12 mouse cellular contexts compared by ENCODE assay signal in the genomic region with DNA sequence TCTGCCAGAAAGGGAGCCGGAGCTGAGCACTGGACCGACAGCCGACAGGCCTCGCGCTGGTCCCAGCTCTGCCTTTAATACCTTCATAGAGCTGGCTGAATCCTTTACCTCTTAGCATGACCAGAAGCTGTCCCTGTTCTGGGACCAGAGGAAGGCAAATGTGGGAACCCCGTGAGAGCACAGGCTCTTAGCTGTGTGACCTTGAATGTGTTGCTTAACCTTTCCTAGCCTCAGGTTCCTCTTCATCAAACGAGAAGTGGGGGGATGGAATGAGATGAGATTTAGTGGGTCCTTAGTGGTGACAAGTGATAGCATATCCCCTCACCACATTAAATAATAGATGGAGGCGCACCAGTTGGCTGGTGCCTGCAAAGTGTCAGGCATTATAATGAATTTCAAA. TPM values are rescaled to one million over a fixed set of nuclear protein-coding genes. Genes with fewer than 3 reads are reported as not detected.
DNase-seq lines count a peak whose midpoint lies in the region; ATAC-seq and TF ChIP-seq lines count a peak whose summit lies in the region.
"Had no signal": no experiment of that assay in that cellular context is flagged by ENCODE, and none has a peak within 500 bp of the region (broad histone marks: within the 10 kb centered on the region; RNA-seq: fewer than 3 reads in every experiment).

No protein-coding gene starts in this region.

- H3K4me2 ChIP-seq in hindbrain, embryonic 13.5 days = no peak overlapping the region
- no peak overlapping the region for H3K4me2 ChIP-seq in hindbrain, embryonic 16.5 days (ENCODE audit: low read length)

- no peak for TF ChIP-seq RAD21 in MEL (IDR thresholded peaks at IDR 0.05; ENCODE audit: low read depth, low read length)

- no peaks in the 10 kb centered on the region for H3K36me3 ChIP-seq in hindbrain, embryonic 13.5 days
- no peaks in the 10 kb centered on the region for H3K36me3 ChIP-seq in hindbrain, embryonic 16.5 days (ENCODE audit: control insufficient read depth, insufficient read depth, low read length)
- H3K36me3 ChIP-seq in MEL (ENCODE audit: control insufficient read depth in 1 of 2, insufficient read depth in 2 of 2, low read length in 2 of 2) = peaks cover 0 to 3% of the 10 kb centered on the region in 2 experiments; a peak in 1 of 4 replicates
- H3K36me3 ChIP-seq: kidney, embryonic 15.5 days had no signal

- no peaks in the 10 kb centered on the region for H3K79me2 ChIP-seq in MEL (ENCODE audit: control insufficient read depth, insufficient read depth, low read length, poor library complexity)

- TF ChIP-seq EP300 in MEL (IDR thresholded peaks at IDR 0.05; ENCODE audit: low read depth in 1 of 2, low read length in 2 of 2) = no peak

- ATAC-seq in hindbrain, embryonic 13.5 days (ENCODE audit: low FRiP score) = no peak
- no peak for ATAC-seq in hindbrain, embryonic 16.5 days
- ATAC-seq in common myeloid progenitor, adult 5-6 weeks (replicated peaks; ENCODE audit: low read depth, poor library complexity, severe bottlenecking) = peak; percentile 30
- peak; percentile 44 for ATAC-seq in megakaryocyte progenitor cell, adult 5-6 weeks (replicated peaks; ENCODE audit: poor library complexity)
- ATAC-seq: midbrain, embryonic 16.5 days had no signal

- H3K27me3 ChIP-seq in hindbrain, embryonic 13.5 days = 0 out of 2 replicates have a peak, but pooled peaks cover 2% of the 10 kb centered on the region
- no peaks in the 10 kb centered on the region for H3K27me3 ChIP-seq in hindbrain, embryonic 16.5 days (replicated peaks; ENCODE audit: control insufficient read depth, insufficient read depth, low read length)
- no peaks in the 10 kb centered on the region for H3K27me3 ChIP-seq in MEL (ENCODE audit: control insufficient read depth in 1 of 2, insufficient read depth in 2 of 2, low read length in 2 of 2)

- peak; percentile 5 for DNase-seq in MEL (ENCODE audit: low read depth, low spot score)
- DNase-seq in right cerebral cortex, postnatal 14 days = no peak
- DNase-seq in adrenal gland, adult 8-10 months = no peak
- DNase-seq: adrenal gland, adult 2 months; left cerebral cortex, postnatal 4 days had no signal

- TF ChIP-seq CTCF in MEL (IDR thresholded peaks at IDR 0.05 in 2 of 3, conservative IDR thresholded peaks at IDR 0.05 in 1 of 3; ENCODE audit: control insufficient read depth in 1 of 3, insufficient read depth in 1 of 3, low read depth in 2 of 3, low read length in 3 of 3, poor library complexity in 1 of 3, severe bottlenecking in 1 of 3) = no peak

- no peak overlapping the region for H3K27ac ChIP-seq in hindbrain, embryonic 13.5 days
- no peak overlapping the region for H3K27ac ChIP-seq in hindbrain, embryonic 16.5 days (ENCODE audit: low read depth, low read length)
- no peak overlapping the region for H3K27ac ChIP-seq in MEL (ENCODE audit: control insufficient read depth, low read depth, low read length)
- H3K27ac ChIP-seq: hindbrain, postnatal 0 days; kidney, embryonic 15.5 days had no signal

- H3K4me3 ChIP-seq in hindbrain, embryonic 13.5 days = no peak overlapping the region
- H3K4me3 ChIP-seq in hindbrain, embryonic 16.5 days (ENCODE audit: low read length) = no peak overlapping the region
- H3K4me3 ChIP-seq in MEL (ENCODE audit: control insufficient read depth in 1 of 2, insufficient read depth in 1 of 2, low read depth in 2 of 2, low read length in 2 of 2) = peak overlapping the region; percentile 56 to 59; a peak in 3 of 4 replicates

- H3K4me1 ChIP-seq in hindbrain, embryonic 13.5 days (replicated peaks) = 0 out of 2 replicates have a peak, but pooled peaks cover 2% of the 10 kb centered on the region
- H3K4me1 ChIP-seq in hindbrain, embryonic 16.5 days (ENCODE audit: control insufficient read depth, insufficient read depth, low read depth, low read length) = no peaks in the 10 kb centered on the region
- peaks cover 0 to 3% of the 10 kb centered on the region in 2 experiments; a peak in 1 of 4 replicates for H3K4me1 ChIP-seq in MEL (ENCODE audit: control insufficient read depth in 1 of 2, insufficient read depth in 2 of 2, low read length in 2 of 2)

- 89% methylated on average over 8 of the region's 8 CpGs for WGBS in hindbrain, embryonic 13.5 days
- WGBS in hindbrain, embryonic 16.5 days = 93% methylated on average over 8 of the region's 8 CpGs

- TF ChIP-seq POLR2A in MEL (IDR thresholded peaks at IDR 0.05; ENCODE audit: control insufficient read depth in 1 of 2, insufficient read depth in 1 of 2, low read depth in 1 of 2, low read length in 2 of 2, poor library complexity in 1 of 2) = no peak

- peak overlapping the region; percentile 43; the same call in 1 of the 2 replicates for H3K9ac ChIP-seq in hindbrain, embryonic 13.5 days
- no peak overlapping the region for H3K9ac ChIP-seq in hindbrain, embryonic 16.5 days (ENCODE audit: low read depth, low read length)
- H3K9ac ChIP-seq in MEL (ENCODE audit: control insufficient read depth, low read depth, low read length, poor library complexity, severe bottlenecking) = peak overlapping the region; percentile 57; the same call in 1 of the 2 replicates
- H3K9ac ChIP-seq: kidney, embryonic 15.5 days had no signal

- H3K9me3 ChIP-seq in hindbrain, embryonic 13.5 days = no peaks in the 10 kb centered on the region
- no peaks in the 10 kb centered on the region for H3K9me3 ChIP-seq in hindbrain, embryonic 16.5 days (ENCODE audit: control insufficient read depth, low read length)
- no peaks in the 10 kb centered on the region for H3K9me3 ChIP-seq in MEL (replicated peaks; ENCODE audit: insufficient read depth, low read length)
- H3K9me3 ChIP-seq: kidney, embryonic 15.5 days had no signal

TF ChIP-seq in MEL, 35 proteins besides CTCF, POLR2A, EP300 and RAD21:
- TF ChIP-seq KAT2A (conservative IDR thresholded peaks at IDR 0.05; ENCODE audit: low read depth, low read length) (no peak), SIN3A (IDR thresholded peaks at IDR 0.05; ENCODE audit: low read length) (no peak), ELF1 (IDR thresholded peaks at IDR 0.05; ENCODE audit: low read depth, low read length) (no peak), MAZ (IDR thresholded peaks at IDR 0.05; ENCODE audit: low read depth, low read length) (no peak), MEF2A (IDR thresholded peaks at IDR 0.05; ENCODE audit: extremely low read depth, insufficient replicate concordance, low read depth, low read length, poor library complexity, severe bottlenecking) (no peak), POLR2AphosphoS5 (IDR thresholded peaks at IDR 0.05; ENCODE audit: borderline replicate concordance, low read depth, low read length) (no peak), CHD1 (IDR thresholded peaks at IDR 0.05; ENCODE audit: low read depth, low read length) (no peak), MAX (IDR thresholded peaks at IDR 0.05; ENCODE audit: low read length) (no peak), USF1 (IDR thresholded peaks at IDR 0.05; ENCODE audit: low read depth, low read length) (no peak), TBP (IDR thresholded peaks at IDR 0.05; ENCODE audit: low read depth, low read length) (no peak), SMC3 (IDR thresholded peaks at IDR 0.05; ENCODE audit: low read depth, low read length) (no peak), BHLHE40 (IDR thresholded peaks at IDR 0.05; ENCODE audit: borderline replicate concordance, low read depth, low read length) (no peak), ZC3H11A (IDR thresholded peaks at IDR 0.05; ENCODE audit: low read depth, low read length) (no peak), MXI1 (IDR thresholded peaks at IDR 0.05; ENCODE audit: low read depth, low read length) (no peak), RCOR1 (IDR thresholded peaks at IDR 0.05; ENCODE audit: low read depth, low read length) (no peak), GABPA (IDR thresholded peaks at IDR 0.05; ENCODE audit: low read depth, low read length) (no peak)

RNA-seq across cellular contexts. Expression of gene Tspan2, which starts 18.5 kb away (rescaled TPM):
- 7.5 and 8.6 TPM in 2 replicates for polyA plus RNA-seq in hindbrain, embryonic 13.5 days (2015; fragmentation: Nextera tagmentation; extraction: Ambion mirVana)
- 14.9 and 15.6 TPM in 2 replicates for polyA plus RNA-seq in hindbrain, embryonic 16.5 days (2015; fragmentation: Nextera tagmentation; extraction: Ambion mirVana)
- total RNA-seq in MEL (2012; rRNA removed) = not detected in 2 replicates
- not detected for polyA plus RNA-seq in MEL (2012; ENCODE audit: insufficient read depth in 1 of 2, insufficient read length in 2 of 2, low read depth in 1 of 2, low replicate concordance in 2 of 2, missing spikeins in 1 of 2)
- total RNA-seq in common myeloid progenitor, adult 5-6 weeks (2017) = 14.6 and 21.8 TPM in 2 replicates
- 45.7 and 54.5 TPM in 2 replicates for total RNA-seq in megakaryocyte progenitor cell, adult 5-6 weeks (2015)
- total RNA-seq in megakaryocyte progenitor cell, adult 5-6 weeks (2017) = 17.8 and 22.1 TPM in 2 replicates
- total RNA-seq in adrenal gland, adult 8-10 months (2022) = 1 to 10 TPM; 4.8 to 10.0 (median 7.3) TPM

Comparison
In these comparisons a context has a peak if more than half of its experiments do, and no peak if none do; other contexts are left out.
1. ATAC-seq: peak in common myeloid progenitor, adult 5-6 weeks (single experiment) and megakaryocyte progenitor cell, adult 5-6 weeks (single experiment); none in hindbrain, embryonic 13.5 days (single experiment) and hindbrain, embryonic 16.5 days (single experiment).
2. H3K4me3 ChIP-seq: peak in MEL (2 of 2); none in hindbrain, embryonic 13.5 days (single experiment) and hindbrain, embryonic 16.5 days (single experiment).